21 mouse cellular contexts compared by ENCODE assay signal in genomic region chr8:89721684-89722305, GRCm38 (mm10).
DNase-seq lines count a peak whose midpoint lies in the region; ATAC-seq lines count a peak whose summit lies in the region.
"Had no signal": no experiment of that assay in that cellular context is flagged by ENCODE, and none has a peak within 500 bp of the region (broad histone marks: within the 10 kb centered on the region; RNA-seq: fewer than 3 reads in every experiment).

No protein-coding gene starts in this region.

- no peak overlapping the region for H3K9ac ChIP-seq in kidney, embryonic 14.5 days (ENCODE audit: low read depth, low read length)
- no peak overlapping the region for H3K9ac ChIP-seq in kidney, embryonic 16.5 days (replicated peaks; ENCODE audit: low read length)
- H3K9ac ChIP-seq: embryonic facial prominence, embryonic 13.5 days; embryonic facial prominence, embryonic 15.5 days; forebrain, embryonic 12.5 days had no signal

- H3K9me3 ChIP-seq in kidney, embryonic 14.5 days (ENCODE audit: control insufficient read depth, low read length): no peaks in the 10 kb centered on the region
- H3K9me3 ChIP-seq in kidney, embryonic 16.5 days (ENCODE audit: low read length): no peaks in the 10 kb centered on the region
- H3K9me3 ChIP-seq: embryonic facial prominence, embryonic 13.5 days; embryonic facial prominence, embryonic 15.5 days; forebrain, embryonic 10.5 days; forebrain, embryonic 12.5 days had no signal

- H3K4me3 ChIP-seq in kidney, embryonic 14.5 days (ENCODE audit: low read length): no peak overlapping the region
- H3K4me3 ChIP-seq in kidney, embryonic 16.5 days (ENCODE audit: low read length): no peak overlapping the region
- H3K4me3 ChIP-seq: embryonic facial prominence, embryonic 13.5 days; embryonic facial prominence, embryonic 15.5 days; erythroblast, embryonic 14.5 days; forebrain, embryonic 10.5 days; forebrain, embryonic 12.5 days had no signal

- no peak overlapping the region for H3K4me2 ChIP-seq in kidney, embryonic 14.5 days (replicated peaks; ENCODE audit: low read depth, low read length)
- H3K4me2 ChIP-seq in kidney, embryonic 16.5 days (replicated peaks; ENCODE audit: low read depth, low read length): no peak overlapping the region
- H3K4me2 ChIP-seq: embryonic facial prominence, embryonic 13.5 days; embryonic facial prominence, embryonic 15.5 days; forebrain, embryonic 12.5 days had no signal

- no peaks in the 10 kb centered on the region for H3K4me1 ChIP-seq in kidney, embryonic 14.5 days (ENCODE audit: control insufficient read depth, insufficient read depth, low read length)
- peaks cover 7% of the 10 kb centered on the region; the same call in 1 of the 2 replicates for H3K4me1 ChIP-seq in kidney, embryonic 16.5 days (ENCODE audit: insufficient read depth, low read length)
- H3K4me1 ChIP-seq: embryonic facial prominence, embryonic 13.5 days; embryonic facial prominence, embryonic 15.5 days; forebrain, embryonic 10.5 days; forebrain, embryonic 12.5 days had no signal

- H3K27ac ChIP-seq in kidney, embryonic 14.5 days (ENCODE audit: low read depth, low read length): no peak overlapping the region
- H3K27ac ChIP-seq in kidney, embryonic 16.5 days (ENCODE audit: low read length): no peak overlapping the region; the same call in 1 of the 2 replicates
- H3K27ac ChIP-seq: embryonic facial prominence, embryonic 13.5 days; embryonic facial prominence, embryonic 15.5 days; forebrain, embryonic 10.5 days; forebrain, embryonic 12.5 days had no signal

- H3K36me3 ChIP-seq in kidney, embryonic 14.5 days (ENCODE audit: control insufficient read depth, insufficient read depth, low read length): no peaks in the 10 kb centered on the region
- H3K36me3 ChIP-seq in kidney, embryonic 16.5 days (ENCODE audit: insufficient read depth, low read length): no peaks in the 10 kb centered on the region
- H3K36me3 ChIP-seq: embryonic facial prominence, embryonic 13.5 days; embryonic facial prominence, embryonic 15.5 days; forebrain, embryonic 10.5 days; forebrain, embryonic 12.5 days had no signal

- peak; percentile 79 for ATAC-seq in kidney, embryonic 14.5 days (ENCODE audit: low FRiP score, low TSS enrichment)
- ATAC-seq in kidney, embryonic 16.5 days (ENCODE audit: low FRiP score, low TSS enrichment): peak; percentile 51; the same call in 1 of the 2 replicates
- ATAC-seq: forebrain, embryonic 14.5 days; forebrain, embryonic 16.5 days had no signal

- DNase-seq in kidney, postnatal 4 days: no peak
- DNase-seq in kidney, adult 11 months: no peak
- DNase-seq: adrenal gland, adult 2 months; adrenal gland, postnatal 10 days; adrenal gland, postnatal 25 days; cerebellum, adult 11 months; cerebellum, adult 18-20 months; cerebellum, adult 8-10 months; cerebellum, adult 9-11 months; cerebellum, postnatal 14 days; cerebellum, postnatal 36 days; embryo, embryonic 11 days had no signal

- H3K27me3 ChIP-seq in kidney, embryonic 14.5 days (ENCODE audit: control insufficient read depth, insufficient read depth, low read length): no peaks in the 10 kb centered on the region
- H3K27me3 ChIP-seq in kidney, embryonic 16.5 days (ENCODE audit: insufficient read depth, low read length): no peaks in the 10 kb centered on the region
- H3K27me3 ChIP-seq: embryonic facial prominence, embryonic 15.5 days; forebrain, embryonic 12.5 days had no signal

- 56% methylated on average over 5 of the region's 5 CpGs for WGBS in kidney, embryonic 14.5 days
- 56% methylated on average over 5 of the region's 5 CpGs for WGBS in kidney, embryonic 16.5 days
